Comparison of ENCODE assay signal across 8 mouse cellular contexts in the genomic region with DNA sequence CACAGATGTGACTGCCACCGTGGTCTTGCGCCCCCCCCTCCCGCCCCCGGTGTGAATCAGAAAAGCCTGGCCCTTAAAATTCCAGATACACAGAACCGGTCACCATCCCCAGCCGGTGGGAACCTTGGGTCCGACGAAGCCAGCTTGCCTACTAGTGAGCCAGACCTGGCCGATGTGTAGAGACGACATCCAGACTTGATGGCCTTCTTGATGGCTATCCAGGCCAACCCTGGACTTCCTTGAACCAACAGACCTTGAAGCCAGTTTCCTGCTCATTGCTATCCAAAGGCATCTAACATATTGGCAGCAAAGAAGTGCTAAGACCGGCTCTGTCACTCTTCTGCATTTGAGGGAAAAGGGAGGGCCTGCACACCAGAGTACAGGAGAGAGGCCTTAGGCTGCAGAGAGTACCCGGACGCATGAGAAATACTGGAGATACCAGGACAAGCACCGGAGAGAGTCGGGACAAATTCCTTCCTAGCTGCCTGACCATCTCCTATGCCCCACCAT. TPM values are rescaled to one million over a fixed set of nuclear protein-coding genes. Genes with fewer than 3 reads are reported as not detected.
DNase-seq lines count a peak whose midpoint lies in the region; ATAC-seq and TF ChIP-seq lines count a peak whose summit lies in the region.

No protein-coding gene starts in this region.

- peak; percentile 20; the same call in 1 of the 2 replicates for ATAC-seq in neural tube, embryonic 11.5 days (ENCODE audit: insufficient read depth, low FRiP score, low TSS enrichment)
- ATAC-seq in inflammation-experienced regulatory T-cells, adult 6 months = peak; percentile 30
- no peak for ATAC-seq in midbrain, embryonic 14.5 days (ENCODE audit: low FRiP score, low TSS enrichment)

- no peak for TF ChIP-seq CTCF in cerebellum, adult 2 months (IDR thresholded peaks at IDR 0.05; ENCODE audit: borderline replicate concordance, insufficient read depth, low read depth, low read length)

- peak overlapping the region; percentile 68 for H3K4me2 ChIP-seq in neural tube, embryonic 11.5 days (ENCODE audit: low read depth)
- peak overlapping the region; percentile 91 for H3K4me2 ChIP-seq in midbrain, embryonic 14.5 days (ENCODE audit: low read length)

- intact Hi-C loops in left cerebral cortex, postnatal 14 days (cut with DNase I) = no loop called here

- H3K36me3 ChIP-seq in neural tube, embryonic 11.5 days (ENCODE audit: control insufficient read depth, insufficient read depth, low read length) = peaks cover 11% of the 10 kb centered on the region
- no peaks in the 10 kb centered on the region for H3K36me3 ChIP-seq in midbrain, embryonic 14.5 days (ENCODE audit: control insufficient read depth, insufficient read depth, low read length)

- no peak for TF ChIP-seq POLR2A in cerebellum, adult 2 months (IDR thresholded peaks at IDR 0.05; ENCODE audit: borderline replicate concordance, insufficient read depth, low read length)

- no peaks in the 10 kb centered on the region for H3K9me3 ChIP-seq in neural tube, embryonic 11.5 days (ENCODE audit: control insufficient read depth, low read length)
- H3K9me3 ChIP-seq in midbrain, embryonic 14.5 days (ENCODE audit: control insufficient read depth, low read length) = no peaks in the 10 kb centered on the region

- WGBS in cerebellum, adult 2 months = 2% methylated on average over 15 of the region's 15 CpGs
- 12% methylated on average over 15 of the region's 15 CpGs for WGBS in neural tube, embryonic 11.5 days
- 10% methylated on average over 15 of the region's 15 CpGs for WGBS in midbrain, embryonic 14.5 days

- no peaks in the 10 kb centered on the region for H3K4me1 ChIP-seq in cerebellum, adult 2 months (ENCODE audit: control insufficient read depth, insufficient read depth, low read length)
- peaks cover 9% of the 10 kb centered on the region; the same call in 1 of the 2 replicates for H3K4me1 ChIP-seq in neural tube, embryonic 11.5 days (ENCODE audit: control insufficient read depth, insufficient read depth, low read length)
- H3K4me1 ChIP-seq in midbrain, embryonic 14.5 days (ENCODE audit: control insufficient read depth, insufficient read depth, low read length) = peaks cover 17% of the 10 kb centered on the region

- peak overlapping the region; percentile 83 for H3K27ac ChIP-seq in cerebellum, adult 2 months (ENCODE audit: insufficient read depth, low read length)
- H3K27ac ChIP-seq in neural tube, embryonic 11.5 days (ENCODE audit: low read depth, low read length) = peak overlapping the region; percentile 47
- peak overlapping the region; percentile 80 for H3K27ac ChIP-seq in midbrain, embryonic 14.5 days (replicated peaks; ENCODE audit: low read depth, low read length)

- H3K4me3 ChIP-seq in cerebellum, adult 2 months (replicated peaks; ENCODE audit: insufficient read depth, low read depth, low read length) = peak overlapping the region; percentile 89
- H3K4me3 ChIP-seq in neural tube, embryonic 11.5 days (ENCODE audit: low read depth, low read length) = peak overlapping the region; percentile 76
- H3K4me3 ChIP-seq in midbrain, embryonic 14.5 days (replicated peaks; ENCODE audit: low read depth, low read length) = peak overlapping the region; percentile 47

- H3K9ac ChIP-seq in neural tube, embryonic 11.5 days (ENCODE audit: low read length) = peak overlapping the region; percentile 75
- peak overlapping the region; percentile 88 for H3K9ac ChIP-seq in midbrain, embryonic 14.5 days (replicated peaks; ENCODE audit: low read length)

- no peak for DNase-seq in cerebellum, adult 2 months
- no peak for DNase-seq in cerebellum, adult 9-11 months
- no peak for DNase-seq in neural tube, embryonic 11.5 days (ENCODE audit: low spot score)
- DNase-seq in neural tube, embryonic 10.5 days (ENCODE audit: extremely low spot score, low spot score) = no peak
- no peak for DNase-seq in midbrain, embryonic 14.5 days
- no peak for DNase-seq in cerebellum, adult 11-12 months
- no peak for DNase-seq in left cerebral cortex, postnatal 14 days (ENCODE audit: low spot score in 2 of 2)

- no peaks in the 10 kb centered on the region for H3K27me3 ChIP-seq in cerebellum, adult 2 months (ENCODE audit: control insufficient read depth, insufficient read depth, low read length)
- no peaks in the 10 kb centered on the region for H3K27me3 ChIP-seq in neural tube, embryonic 11.5 days (ENCODE audit: control insufficient read depth, insufficient read depth, low read length)
- no peaks in the 10 kb centered on the region for H3K27me3 ChIP-seq in midbrain, embryonic 14.5 days (ENCODE audit: control insufficient read depth, insufficient read depth, low read length)

RNA-seq across cellular contexts. Expression of gene Gtse1, which starts 0.5 kb away (rescaled TPM):
- 0.64 and 0.79 TPM in 2 replicates for polyA plus RNA-seq in cerebellum, adult 2 months (2012; rRNA removed)
- polyA plus RNA-seq in neural tube, embryonic 11.5 days (2014; fragmentation: Nextera tagmentation; extraction: Ambion mirVana) = 37.1 and 40.3 TPM in 2 replicates
- 10 to 100 TPM in 1 of 3 experiments, 1 to 10 TPM in 2; 2.5 to 20.7 (median 2.9) TPM for polyA plus RNA-seq in inflammation-experienced regulatory T-cells, adult 6 months (2017; shearing (Covaris generic))
- 3.8 and 6.4 TPM in 2 replicates for polyA plus RNA-seq in midbrain, embryonic 14.5 days (2014; fragmentation: Nextera tagmentation; extraction: Ambion mirVana)
- under 1 TPM; 0.76 to 0.90 TPM for total RNA-seq in left cerebral cortex, postnatal 14 days (2021)

RNA-seq across cellular contexts. Expression of gene Trmu, which starts 20.1 kb away (rescaled TPM):
- polyA plus RNA-seq in cerebellum, adult 2 months (2012; rRNA removed) = 72.9 and 73.4 TPM in 2 replicates
- 32.4 and 34.0 TPM in 2 replicates for polyA plus RNA-seq in neural tube, embryonic 11.5 days (2014; fragmentation: Nextera tagmentation; extraction: Ambion mirVana)
- polyA plus RNA-seq in inflammation-experienced regulatory T-cells, adult 6 months (2017; shearing (Covaris generic)) = 10 to 100 TPM; 18.7 to 47.2 (median 39.6) TPM
- 36.2 and 41.5 TPM in 2 replicates for polyA plus RNA-seq in midbrain, embryonic 14.5 days (2014; fragmentation: Nextera tagmentation; extraction: Ambion mirVana)
- 10 to 100 TPM; 29.4 to 32.2 TPM for total RNA-seq in left cerebral cortex, postnatal 14 days (2021)

RNA-seq across cellular contexts. Expression of gene Ttc38, which starts 26.9 kb away (rescaled TPM):
- polyA plus RNA-seq in cerebellum, adult 2 months (2012; rRNA removed) = 5.1 and 6.1 TPM in 2 replicates
- 2.9 and 3.9 TPM in 2 replicates for polyA plus RNA-seq in neural tube, embryonic 11.5 days (2014; fragmentation: Nextera tagmentation; extraction: Ambion mirVana)
- polyA plus RNA-seq in inflammation-experienced regulatory T-cells, adult 6 months (2017; shearing (Covaris generic)) = 10 to 100 TPM; 10.6 to 13.3 (median 12.6) TPM
- polyA plus RNA-seq in midbrain, embryonic 14.5 days (2014; fragmentation: Nextera tagmentation; extraction: Ambion mirVana) = 2.8 and 2.9 TPM in 2 replicates
- total RNA-seq in left cerebral cortex, postnatal 14 days (2021) = 1 to 10 TPM; 4.6 to 4.7 TPM

RNA-seq across cellular contexts. Expression of gene Pkdrej, which starts 37.5 kb away (rescaled TPM):
- 0.21 and 0.25 TPM in 2 replicates for polyA plus RNA-seq in cerebellum, adult 2 months (2012; rRNA removed)
- 0.03 and 0.09 TPM in 2 replicates for polyA plus RNA-seq in neural tube, embryonic 11.5 days (2014; fragmentation: Nextera tagmentation; extraction: Ambion mirVana)
- not detected for polyA plus RNA-seq in inflammation-experienced regulatory T-cells, adult 6 months (2017; shearing (Covaris generic))
- polyA plus RNA-seq in midbrain, embryonic 14.5 days (2014; fragmentation: Nextera tagmentation; extraction: Ambion mirVana) = 0.16 TPM in 1 of 2 replicates, not detected in the other
- under 1 TPM; 0.34 to 0.51 TPM for total RNA-seq in left cerebral cortex, postnatal 14 days (2021)

RNA-seq across cellular contexts. Expression of gene Cdpf1, which starts 47.5 kb away (rescaled TPM):
- polyA plus RNA-seq in cerebellum, adult 2 months (2012; rRNA removed) = 21.6 and 24.1 TPM in 2 replicates
- polyA plus RNA-seq in neural tube, embryonic 11.5 days (2014; fragmentation: Nextera tagmentation; extraction: Ambion mirVana) = 23.0 and 25.8 TPM in 2 replicates
- 10 to 100 TPM; 39.1 to 46.6 (median 43.7) TPM for polyA plus RNA-seq in inflammation-experienced regulatory T-cells, adult 6 months (2017; shearing (Covaris generic))
- 17.9 and 19.4 TPM in 2 replicates for polyA plus RNA-seq in midbrain, embryonic 14.5 days (2014; fragmentation: Nextera tagmentation; extraction: Ambion mirVana)
- total RNA-seq in left cerebral cortex, postnatal 14 days (2021) = 10 to 100 TPM; 21.7 to 22.2 TPM
